Mouse (Mus musculus): ENCODE data around the gene Pomt1. TPM values are rescaled to one million over a fixed set of nuclear protein-coding genes. Genes with fewer than 3 reads are reported as not detected.

Pomt1 gene
- polyA plus RNA-seq, 1 experiment from 2014 or later, result 22.3 TPM

GRCm38 (mm10) chr2:32302952-32303351 lies 66.6 kb downstream of the Pomt1 start:
- 92% methylated on average over 10 of the region's 10 CpGs for WGBS

GRCm38 (mm10) chr2:32304145-32304832 lies 67.9 kb downstream of the Pomt1 start:
- DNase-seq (ENCODE audit: low spot score), result peak; percentile 51
- Histone ChIP-seq H3K4me3 (ENCODE audit: low read depth, low read length) (no peak overlapping the region), H3K4me2 (ENCODE audit: low read length) (no peak overlapping the region), H3K9me3 (replicated peaks; ENCODE audit: control insufficient read depth, low read length) (no peaks in the 10 kb centered on the region), H3K4me1 (ENCODE audit: control insufficient read depth, insufficient read depth, low read length) (no peaks in the 10 kb centered on the region), H3K27ac (ENCODE audit: low read depth, low read length) (no peak overlapping the region), H3K9ac (ENCODE audit: low read length) (no peak overlapping the region), H3K36me3 (ENCODE audit: control insufficient read depth, insufficient read depth, low read length) (peaks cover 94% of the 10 kb centered on the region), H3K27me3 (replicated peaks; ENCODE audit: control insufficient read depth, insufficient read depth, low read length) (no peaks in the 10 kb centered on the region)
- peak; percentile 52 for ATAC-seq
- WGBS, result 55% methylated on average over 8 of the region's 8 CpGs

More at GRCm38 (mm10) chr2:32302952-32303351, 66.6 kb downstream of the Pomt1 start:
- Histone ChIP-seq H3K36me3 (ENCODE audit: control insufficient read depth, insufficient read depth, low read length) (peaks cover 94% of the 10 kb centered on the region), H3K27me3 (replicated peaks; ENCODE audit: control insufficient read depth, insufficient read depth, low read length) (no peaks in the 10 kb centered on the region), H3K4me3 (ENCODE audit: low read depth, low read length) (no peak overlapping the region), H3K27ac (ENCODE audit: low read depth, low read length) (no peak overlapping the region), H3K4me2 (ENCODE audit: low read length) (no peak overlapping the region), H3K4me1 (ENCODE audit: control insufficient read depth, insufficient read depth, low read length) (no peaks in the 10 kb centered on the region), H3K9me3 (replicated peaks; ENCODE audit: control insufficient read depth, low read length) (no peaks in the 10 kb centered on the region), H3K9ac (ENCODE audit: low read length) (no peak overlapping the region)
- ATAC-seq (no peak), DNase-seq (ENCODE audit: low spot score) (no peak)

Other genes starting within 250 kb of the Pomt1 start
- gene Fam78a, start 151.7 kb upstream of the Pomt1 start, polyA plus RNA-seq (2014; fragmentation: Nextera tagmentation; extraction: Ambion mirVana), result 0.34 and 0.66 TPM in 2 replicates
- 11.3 and 16.1 TPM in 2 replicates for gene Plpp7, start 141.1 kb upstream of the Pomt1 start, polyA plus RNA-seq (2014; fragmentation: Nextera tagmentation; extraction: Ambion mirVana)
- 53.3 and 62.4 TPM in 2 replicates for gene Prrc2b, start 85.5 kb upstream of the Pomt1 start, polyA plus RNA-seq (2014; fragmentation: Nextera tagmentation; extraction: Ambion mirVana)
- gene Uck1, start 23.6 kb downstream of the Pomt1 start, polyA plus RNA-seq (2014; fragmentation: Nextera tagmentation; extraction: Ambion mirVana), result 84.2 and 96.6 TPM in 2 replicates
- gene Golga2, start 50.8 kb downstream of the Pomt1 start, polyA plus RNA-seq (2014; fragmentation: Nextera tagmentation; extraction: Ambion mirVana), result 15.5 and 20.6 TPM in 2 replicates
- 186 and 243 TPM in 2 replicates for gene Swi5, start 51.5 kb downstream of the Pomt1 start, polyA plus RNA-seq (2014; fragmentation: Nextera tagmentation; extraction: Ambion mirVana)
- gene Ciz1, start 115.7 kb downstream of the Pomt1 start, polyA plus RNA-seq (2014; fragmentation: Nextera tagmentation; extraction: Ambion mirVana), result 37.3 and 48.0 TPM in 2 replicates
- gene Dnm1, start 116.7 kb downstream of the Pomt1 start, polyA plus RNA-seq (2014; fragmentation: Nextera tagmentation; extraction: Ambion mirVana), result 28.2 and 42.8 TPM in 2 replicates
- gene 1110008P14Rik, start 145.3 kb downstream of the Pomt1 start, polyA plus RNA-seq (2014; fragmentation: Nextera tagmentation; extraction: Ambion mirVana), result 86.9 and 98.4 TPM in 2 replicates
- gene Lcn2, start 151.7 kb downstream of the Pomt1 start, polyA plus RNA-seq (2014; fragmentation: Nextera tagmentation; extraction: Ambion mirVana), result 0.25 and 0.32 TPM in 2 replicates
- 42.2 and 44.8 TPM in 2 replicates for gene Ptges2, start 159.3 kb downstream of the Pomt1 start, polyA plus RNA-seq (2014; fragmentation: Nextera tagmentation; extraction: Ambion mirVana)
- gene Naif1, start 213.9 kb downstream of the Pomt1 start, polyA plus RNA-seq (2014; fragmentation: Nextera tagmentation; extraction: Ambion mirVana), result 5.3 and 5.4 TPM in 2 replicates
- gene Slc25a25, start 214.9 kb downstream of the Pomt1 start, polyA plus RNA-seq (2014; fragmentation: Nextera tagmentation; extraction: Ambion mirVana), result 30.4 and 34.2 TPM in 2 replicates